Mouse (Mus musculus): Measurements from ENCODE around the gene Pax5.

DNA sequence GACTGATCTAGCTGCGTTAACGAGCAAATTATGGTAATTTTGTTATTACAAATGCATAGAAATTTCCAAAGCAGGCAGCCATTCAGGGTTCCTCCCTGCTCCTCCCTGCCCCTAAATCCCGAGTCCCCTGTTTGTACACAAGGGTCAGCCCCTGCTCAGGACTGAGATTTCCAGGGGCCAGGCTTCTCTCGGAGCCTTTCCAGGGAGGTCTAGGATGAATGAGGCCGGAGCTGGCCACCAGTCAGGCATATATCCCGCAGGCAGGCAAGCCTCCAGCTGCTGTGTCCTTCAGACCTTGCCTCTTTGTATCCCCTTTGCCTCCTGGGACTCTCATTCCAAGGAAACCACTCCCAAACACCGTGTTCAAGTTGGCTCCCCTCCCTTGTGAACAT, 151.7 kb downstream of the Pax5 start:
- TF ChIP-seq CTCF (IDR thresholded peaks at IDR 0.05; ENCODE audit: control insufficient read depth, insufficient read depth, low read length): no peak
- no peak for TF ChIP-seq POLR2A (IDR thresholded peaks at IDR 0.05; ENCODE audit: borderline replicate concordance, control insufficient read depth, low read depth, low read length)

Measured in bone marrow, adult 2 months (tissue).